Comparison of ENCODE assay signal across 8 mouse cellular contexts in the genomic region with DNA sequence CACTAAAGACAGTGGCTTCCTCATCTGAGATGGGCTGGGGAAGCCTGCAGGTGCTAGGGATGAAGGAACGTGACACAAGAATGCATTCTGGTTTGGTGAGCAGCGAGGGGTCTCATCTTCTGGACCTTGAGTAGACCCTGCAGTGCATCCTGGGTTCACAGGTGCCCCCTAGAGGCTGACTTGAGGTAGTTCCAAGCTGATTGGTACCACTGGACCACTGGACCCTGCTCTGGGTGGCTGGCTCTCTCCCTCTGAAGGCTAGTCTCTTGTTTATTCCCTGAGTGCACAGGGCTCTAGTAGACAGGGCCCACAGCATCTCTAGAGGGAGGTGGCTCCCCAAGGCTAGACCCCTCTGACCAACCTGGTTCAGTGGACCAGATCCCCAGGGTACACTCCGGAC. TPM values are rescaled to one million over a fixed set of nuclear protein-coding genes. Genes with fewer than 3 reads are reported as not detected.
DNase-seq lines count a peak whose midpoint lies in the region; ATAC-seq and TF ChIP-seq lines count a peak whose summit lies in the region.

No protein-coding gene starts in this region.

- DNase-seq in heart, embryonic 10.5 days (ENCODE audit: low spot score): no peak
- DNase-seq in heart, postnatal 36 days: no peak
- DNase-seq in midbrain, postnatal 0 days (ENCODE audit: low spot score): no peak
- DNase-seq in midbrain, embryonic 11.5 days (ENCODE audit: low spot score, missing footprints): no peak
- DNase-seq in thymus, postnatal 25 days: peak; percentile 21
- no peak for DNase-seq in kidney, adult 11 months
- DNase-seq in kidney, postnatal 14 days: no peak

- ATAC-seq in midbrain, postnatal 0 days (ENCODE audit: low FRiP score): no peak
- ATAC-seq in midbrain, embryonic 11.5 days (ENCODE audit: low FRiP score): no peak

- H3K27me3 ChIP-seq in heart, embryonic 10.5 days (ENCODE audit: insufficient read depth, poor library complexity, severe bottlenecking): peaks cover 17% of the 10 kb centered on the region
- no peaks in the 10 kb centered on the region for H3K27me3 ChIP-seq in midbrain, postnatal 0 days (ENCODE audit: insufficient read depth, low read length)
- 0 out of 2 replicates have a peak, but pooled peaks cover 2% of the 10 kb centered on the region for H3K27me3 ChIP-seq in midbrain, embryonic 11.5 days (ENCODE audit: control insufficient read depth, insufficient read depth, low read length)

- 58% methylated on average over 3 of the region's 3 CpGs for WGBS in heart, embryonic 10.5 days
- WGBS in midbrain, postnatal 0 days: 67% methylated on average over 3 of the region's 3 CpGs
- WGBS in midbrain, embryonic 11.5 days: 59% methylated on average over 3 of the region's 3 CpGs

- H3K4me1 ChIP-seq in heart, embryonic 10.5 days: peaks cover 81% of the 10 kb centered on the region
- H3K4me1 ChIP-seq in midbrain, postnatal 0 days (ENCODE audit: insufficient read depth, low read length): 0 out of 2 replicates have a peak, but pooled peaks cover 4% of the 10 kb centered on the region
- H3K4me1 ChIP-seq in midbrain, embryonic 11.5 days (ENCODE audit: control insufficient read depth, insufficient read depth, low read length): peaks cover 25% of the 10 kb centered on the region
- H3K4me1 ChIP-seq in embryonic fibroblast, embryonic 13.5 days (ENCODE audit: control insufficient read depth, insufficient read depth, low read length): 0 out of 2 replicates have a peak, but pooled peaks cover 3% of the 10 kb centered on the region

- no peaks in the 10 kb centered on the region for H3K9me3 ChIP-seq in heart, embryonic 10.5 days
- H3K9me3 ChIP-seq in midbrain, postnatal 0 days (ENCODE audit: low read length): no peaks in the 10 kb centered on the region
- no peaks in the 10 kb centered on the region for H3K9me3 ChIP-seq in midbrain, embryonic 11.5 days (ENCODE audit: control insufficient read depth, low read length)

- intact Hi-C loops in heart, postnatal 36 days (cut with DNase I): no loop called here

- no peak for TF ChIP-seq POLR2A in embryonic fibroblast, embryonic 13.5 days (IDR thresholded peaks at IDR 0.05; ENCODE audit: low read depth, low read length)

- TF ChIP-seq CTCF in midbrain, postnatal 0 days (IDR thresholded peaks at IDR 0.05): peak; percentile 55
- TF ChIP-seq CTCF in embryonic fibroblast, embryonic 13.5 days (IDR thresholded peaks at IDR 0.05; ENCODE audit: borderline replicate concordance, insufficient read depth, low read length): peak; percentile 36; the same call in 1 of the 2 replicates

- H3K36me3 ChIP-seq in heart, embryonic 10.5 days: no peaks in the 10 kb centered on the region
- H3K36me3 ChIP-seq in midbrain, postnatal 0 days (ENCODE audit: insufficient read depth, low read length): no peaks in the 10 kb centered on the region
- no peaks in the 10 kb centered on the region for H3K36me3 ChIP-seq in midbrain, embryonic 11.5 days (ENCODE audit: control insufficient read depth, insufficient read depth, low read length)

- no peak overlapping the region for H3K4me2 ChIP-seq in midbrain, postnatal 0 days (ENCODE audit: low read depth, low read length, poor library complexity, severe bottlenecking)
- H3K4me2 ChIP-seq in midbrain, embryonic 11.5 days: no peak overlapping the region

- H3K27ac ChIP-seq in heart, embryonic 10.5 days: peak overlapping the region; percentile 59
- no peak overlapping the region for H3K27ac ChIP-seq in midbrain, postnatal 0 days (ENCODE audit: low read depth, low read length)
- no peak overlapping the region for H3K27ac ChIP-seq in midbrain, embryonic 11.5 days (ENCODE audit: low read depth, low read length)
- H3K27ac ChIP-seq in embryonic fibroblast, embryonic 13.5 days (ENCODE audit: insufficient read depth, low read length): no peak overlapping the region

- H3K9ac ChIP-seq in midbrain, postnatal 0 days (replicated peaks; ENCODE audit: low read length, poor library complexity, severe bottlenecking): no peak overlapping the region
- H3K9ac ChIP-seq in midbrain, embryonic 11.5 days (ENCODE audit: low read length): no peak overlapping the region

- H3K4me3 ChIP-seq in heart, embryonic 10.5 days: no peak overlapping the region
- H3K4me3 ChIP-seq in midbrain, postnatal 0 days (ENCODE audit: low read depth, low read length): no peak overlapping the region
- no peak overlapping the region for H3K4me3 ChIP-seq in midbrain, embryonic 11.5 days (ENCODE audit: low read depth, low read length)
- H3K4me3 ChIP-seq in embryonic fibroblast, embryonic 13.5 days (ENCODE audit: insufficient read depth, low read length): no peak overlapping the region

RNA-seq across cellular contexts. Expression of a gene that starts 6.7 kb away (rescaled TPM):
- polyA plus RNA-seq in heart, embryonic 10.5 days (2016; fragmentation: Nextera tagmentation; extraction: Ambion mirVana): 22.8 and 42.4 TPM in 2 replicates
- 10 to 100 TPM; 14.5 to 21.3 TPM for total RNA-seq in heart, postnatal 36 days (2021)
- 27.0 and 42.3 TPM in 2 replicates for total RNA-seq in midbrain, postnatal 0 days (2014; rRNA removed)
- 23.5 and 24.6 TPM in 2 replicates for polyA plus RNA-seq in midbrain, postnatal 0 days (2015; fragmentation: Nextera tagmentation; extraction: Ambion mirVana)
- 63.8 and 71.8 TPM in 2 replicates for polyA plus RNA-seq in midbrain, embryonic 11.5 days (2014; fragmentation: Nextera tagmentation; extraction: Ambion mirVana)
- 19.5 and 31.4 TPM in 2 replicates for polyA plus RNA-seq in embryonic fibroblast, embryonic 13.5 days (2011; ENCODE audit: insufficient read length, low read depth, missing spikeins)
